Mouse (Mus musculus): Measurements from ENCODE around the gene Exoc2. TPM values are rescaled to one million over a fixed set of nuclear protein-coding genes. Genes with fewer than 3 reads are reported as not detected.
A peak's percentile ranks its signal among the peaks of the same experiment; 100 is the strongest.

Exoc2 gene
- polyA plus RNA-seq, 1 experiment from 2014 or later, result 28.8 TPM

GRCm38 (mm10) chr13:30921914-30922313, 52.0 kb downstream of the Exoc2 start:
- no peaks in the 10 kb centered on the region for H3K36me3 ChIP-seq (ENCODE audit: control insufficient read depth, insufficient read depth, low read length)
- no peak for ATAC-seq (ENCODE audit: insufficient read depth, low FRiP score)
- H3K4me1 ChIP-seq (ENCODE audit: control insufficient read depth, insufficient read depth, low read length), result no peaks in the 10 kb centered on the region
- no peak overlapping the region for H3K4me2 ChIP-seq (ENCODE audit: low read depth, low read length)
- no peaks in the 10 kb centered on the region for H3K9me3 ChIP-seq (replicated peaks; ENCODE audit: control insufficient read depth, low read length)
- H3K9ac ChIP-seq (ENCODE audit: low read length), result no peak overlapping the region
- H3K4me3 ChIP-seq (replicated peaks; ENCODE audit: low read length), result no peak overlapping the region
- no peaks in the 10 kb centered on the region for H3K27me3 ChIP-seq (ENCODE audit: control insufficient read depth, insufficient read depth, low read length)
- H3K27ac ChIP-seq (ENCODE audit: low read length), result no peak overlapping the region
- 88% methylated on average over 4 of the region's 4 CpGs for WGBS

GRCm38 (mm10) chr13:30913757-30914156, 60.1 kb downstream of the Exoc2 start:
- no peak overlapping the region for H3K9ac ChIP-seq (ENCODE audit: low read length)

GRCm38 (mm10) chr13:30913028-30913427, 60.9 kb downstream of the Exoc2 start:
- no peaks in the 10 kb centered on the region for H3K9me3 ChIP-seq (replicated peaks; ENCODE audit: control insufficient read depth, low read length)
- ATAC-seq (ENCODE audit: insufficient read depth, low FRiP score), result no peak
- H3K27ac ChIP-seq (ENCODE audit: low read length), result no peak overlapping the region
- peak overlapping the region; percentile 3; the same call in 1 of the 2 replicates for H3K9ac ChIP-seq (ENCODE audit: low read length)
- H3K4me2 ChIP-seq (ENCODE audit: low read depth, low read length), result no peak overlapping the region
- H3K27me3 ChIP-seq (ENCODE audit: control insufficient read depth, insufficient read depth, low read length), result no peaks in the 10 kb centered on the region
- H3K4me1 ChIP-seq (ENCODE audit: control insufficient read depth, insufficient read depth, low read length), result peaks cover 4% of the 10 kb centered on the region; the same call in 1 of the 2 replicates
- no peak overlapping the region for H3K4me3 ChIP-seq (replicated peaks; ENCODE audit: low read length)
- WGBS, result 21% methylated on average over 4 of the region's 4 CpGs
- no peaks in the 10 kb centered on the region for H3K36me3 ChIP-seq (ENCODE audit: control insufficient read depth, insufficient read depth, low read length)

More at GRCm38 (mm10) chr13:30913757-30914156, 60.1 kb downstream of the Exoc2 start:
- Histone ChIP-seq H3K36me3 (ENCODE audit: control insufficient read depth, insufficient read depth, low read length) (no peaks in the 10 kb centered on the region), H3K27me3 (ENCODE audit: control insufficient read depth, insufficient read depth, low read length) (no peaks in the 10 kb centered on the region), H3K4me1 (ENCODE audit: control insufficient read depth, insufficient read depth, low read length) (peaks cover 4% of the 10 kb centered on the region; the same call in 1 of the 2 replicates), H3K27ac (ENCODE audit: low read length) (no peak overlapping the region), H3K4me3 (replicated peaks; ENCODE audit: low read length) (no peak overlapping the region), H3K9me3 (replicated peaks; ENCODE audit: control insufficient read depth, low read length) (no peaks in the 10 kb centered on the region), H3K4me2 (ENCODE audit: low read depth, low read length) (no peak overlapping the region)
- ATAC-seq (ENCODE audit: insufficient read depth, low FRiP score), result no peak

- no peak overlapping the region for H3K27ac ChIP-seq (ENCODE audit: low read length)
- 45% methylated on average over 5 of the region's 5 CpGs for WGBS
These were observed 61.8 kb downstream of the Exoc2 start for GRCm38 (mm10) chr13:30911931-30912625.

GRCm38 (mm10) chr13:30910889-30911288, 63.0 kb downstream of the Exoc2 start:
- ATAC-seq (ENCODE audit: insufficient read depth, low FRiP score), result no peak
- Histone ChIP-seq H3K27ac (ENCODE audit: low read length) (no peak overlapping the region), H3K4me3 (replicated peaks; ENCODE audit: low read length) (no peak overlapping the region), H3K9ac (ENCODE audit: low read length) (no peak overlapping the region), H3K27me3 (ENCODE audit: control insufficient read depth, insufficient read depth, low read length) (no peaks in the 10 kb centered on the region), H3K36me3 (ENCODE audit: control insufficient read depth, insufficient read depth, low read length) (no peaks in the 10 kb centered on the region), H3K4me1 (ENCODE audit: control insufficient read depth, insufficient read depth, low read length) (peaks cover 4% of the 10 kb centered on the region; the same call in 1 of the 2 replicates), H3K9me3 (replicated peaks; ENCODE audit: control insufficient read depth, low read length) (no peaks in the 10 kb centered on the region), H3K4me2 (ENCODE audit: low read depth, low read length) (no peak overlapping the region)
- 52% methylated on average over 5 of the region's 5 CpGs for WGBS

More at GRCm38 (mm10) chr13:30911931-30912625, 61.8 kb downstream of the Exoc2 start:
- no peak overlapping the region for H3K4me3 ChIP-seq (replicated peaks; ENCODE audit: low read length)
- no peak overlapping the region for H3K9ac ChIP-seq (ENCODE audit: low read length)
- no peak for ATAC-seq (ENCODE audit: insufficient read depth, low FRiP score)
- H3K9me3 ChIP-seq (replicated peaks; ENCODE audit: control insufficient read depth, low read length), result no peaks in the 10 kb centered on the region
- no peaks in the 10 kb centered on the region for H3K27me3 ChIP-seq (ENCODE audit: control insufficient read depth, insufficient read depth, low read length)
- peaks cover 4% of the 10 kb centered on the region; the same call in 1 of the 2 replicates for H3K4me1 ChIP-seq (ENCODE audit: control insufficient read depth, insufficient read depth, low read length)
- no peak overlapping the region for H3K4me2 ChIP-seq (ENCODE audit: low read depth, low read length)
- H3K36me3 ChIP-seq (ENCODE audit: control insufficient read depth, insufficient read depth, low read length), result no peaks in the 10 kb centered on the region

GRCm38 (mm10) chr13:30902286-30902685, 71.6 kb downstream of the Exoc2 start:
- Histone ChIP-seq H3K4me1 (ENCODE audit: control insufficient read depth, insufficient read depth, low read length) (no peaks in the 10 kb centered on the region), H3K27ac (ENCODE audit: low read length) (no peak overlapping the region), H3K4me3 (replicated peaks; ENCODE audit: low read length) (no peak overlapping the region), H3K4me2 (ENCODE audit: low read depth, low read length) (no peak overlapping the region), H3K36me3 (ENCODE audit: control insufficient read depth, insufficient read depth, low read length) (no peaks in the 10 kb centered on the region), H3K27me3 (ENCODE audit: control insufficient read depth, insufficient read depth, low read length) (no peaks in the 10 kb centered on the region), H3K9me3 (replicated peaks; ENCODE audit: control insufficient read depth, low read length) (no peaks in the 10 kb centered on the region), H3K9ac (ENCODE audit: low read length) (no peak overlapping the region)
- ATAC-seq (ENCODE audit: insufficient read depth, low FRiP score), result no peak
- 69% methylated on average over 2 of the region's 2 CpGs for WGBS

GRCm38 (mm10) chr13:30901387-30902041, 72.4 kb downstream of the Exoc2 start:
- Histone ChIP-seq H3K9me3 (replicated peaks; ENCODE audit: control insufficient read depth, low read length) (no peaks in the 10 kb centered on the region), H3K27ac (ENCODE audit: low read length) (no peak overlapping the region), H3K4me1 (ENCODE audit: control insufficient read depth, insufficient read depth, low read length) (no peaks in the 10 kb centered on the region), H3K4me2 (ENCODE audit: low read depth, low read length) (no peak overlapping the region), H3K4me3 (replicated peaks; ENCODE audit: low read length) (no peak overlapping the region), H3K9ac (ENCODE audit: low read length) (no peak overlapping the region), H3K36me3 (ENCODE audit: control insufficient read depth, insufficient read depth, low read length) (no peaks in the 10 kb centered on the region), H3K27me3 (ENCODE audit: control insufficient read depth, insufficient read depth, low read length) (no peaks in the 10 kb centered on the region)
- no peak for ATAC-seq (ENCODE audit: insufficient read depth, low FRiP score)
- WGBS, result 83% methylated on average over 7 of the region's 7 CpGs

- Histone ChIP-seq H3K9me3 (replicated peaks; ENCODE audit: control insufficient read depth, low read length) (no peaks in the 10 kb centered on the region), H3K4me3 (replicated peaks; ENCODE audit: low read length) (no peak overlapping the region), H3K9ac (ENCODE audit: low read length) (no peak overlapping the region), H3K4me2 (ENCODE audit: low read depth, low read length) (no peak overlapping the region), H3K27me3 (ENCODE audit: control insufficient read depth, insufficient read depth, low read length) (no peaks in the 10 kb centered on the region), H3K27ac (ENCODE audit: low read length) (no peak overlapping the region), H3K4me1 (ENCODE audit: control insufficient read depth, insufficient read depth, low read length) (no peaks in the 10 kb centered on the region), H3K36me3 (ENCODE audit: control insufficient read depth, insufficient read depth, low read length) (0 out of 2 replicates have a peak, but pooled peaks cover 3% of the 10 kb centered on the region)
- no peak for ATAC-seq (ENCODE audit: insufficient read depth, low FRiP score)
- 64% methylated on average over 6 of the region's 6 CpGs for WGBS
These were observed 79.8 kb downstream of the Exoc2 start for GRCm38 (mm10) chr13:30894015-30894634.

GRCm38 (mm10) chr13:30892315-30892714, 81.6 kb downstream of the Exoc2 start:
- Histone ChIP-seq H3K36me3 (ENCODE audit: control insufficient read depth, insufficient read depth, low read length) (0 out of 2 replicates have a peak, but pooled peaks cover 3% of the 10 kb centered on the region), H3K9me3 (replicated peaks; ENCODE audit: control insufficient read depth, low read length) (no peaks in the 10 kb centered on the region), H3K4me2 (ENCODE audit: low read depth, low read length) (no peak overlapping the region), H3K4me1 (ENCODE audit: control insufficient read depth, insufficient read depth, low read length) (no peaks in the 10 kb centered on the region), H3K9ac (ENCODE audit: low read length) (no peak overlapping the region), H3K27ac (ENCODE audit: low read length) (no peak overlapping the region), H3K27me3 (ENCODE audit: control insufficient read depth, insufficient read depth, low read length) (no peaks in the 10 kb centered on the region), H3K4me3 (replicated peaks; ENCODE audit: low read length) (no peak overlapping the region)
- WGBS, result 55% methylated on average over 4 of the region's 4 CpGs
- no peak for ATAC-seq (ENCODE audit: insufficient read depth, low FRiP score)
